Mouse (Mus musculus) heart, adult 18-20 months (tissue): ENCODE data around the gene Cacna1g. TPM values are rescaled to one million over a fixed set of nuclear protein-coding genes. Genes with fewer than 3 reads are reported as not detected.
A peak's percentile ranks its signal among the peaks of the same experiment; 100 is the strongest.
"Not testable (repeated sequence)": the region's sequence is repeated elsewhere in the genome, so short reads cannot be mapped to it uniquely, and the experiment has no call there.

Experiments used
- DNase-seq, 2 experiments: peaks; one replicate each; pipeline ENCODE4 v3.0.0; 2021 to 2022; ENCODE audit warnings: mixed read lengths in 1 of 2
- total RNA-seq, 2 experiments: library from RNA; stranded (reverse); gene quantifications; 2 replicates each; pipeline ENCODE4 v1.2.3; 2021

Cacna1g gene
- total RNA-seq, 2 experiments from 2014 or later = 8.7 to 10.1 TPM

DNA sequence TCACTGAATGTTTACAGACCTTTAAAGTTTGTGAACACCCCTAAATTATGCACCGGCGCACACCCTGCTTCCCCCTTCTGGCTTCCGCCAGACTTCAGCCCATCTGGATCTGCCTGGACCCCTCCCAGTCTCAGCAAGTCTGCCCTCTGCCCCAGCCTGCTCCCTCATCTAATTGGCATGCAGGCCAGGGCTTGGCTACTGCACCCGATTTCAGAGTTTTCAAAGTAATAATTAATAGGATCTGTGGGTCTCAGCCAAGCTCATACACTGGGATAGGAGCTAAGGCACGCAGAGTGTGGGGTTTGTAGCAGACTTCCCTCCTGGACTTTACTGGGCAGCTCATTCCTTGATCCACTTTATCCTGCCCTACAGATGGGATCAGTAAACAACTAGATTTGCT is 69.8 kb downstream of the Cacna1g start:
- DNase-seq = no peak

DNA sequence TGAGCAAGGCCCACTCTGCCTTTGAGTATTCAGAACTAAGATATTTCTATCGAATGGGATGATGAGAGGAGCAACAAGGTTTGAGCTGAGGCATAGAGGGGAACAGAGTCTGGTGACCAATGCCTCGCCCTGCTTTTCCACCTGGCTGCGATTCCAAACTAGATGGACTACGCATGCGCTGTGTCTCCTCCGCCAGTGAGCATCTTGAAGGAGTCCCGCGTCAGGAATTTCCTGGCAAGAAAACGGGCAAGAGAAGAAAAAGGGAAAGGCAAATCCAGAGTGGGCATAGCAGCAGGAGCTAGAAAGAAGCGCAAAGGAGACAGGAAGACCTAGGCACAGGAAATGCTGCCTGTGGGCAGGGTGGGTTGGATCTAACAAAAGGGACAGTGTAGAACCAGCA is 70.2 kb downstream of the Cacna1g start:
- no peak for DNase-seq

DNA sequence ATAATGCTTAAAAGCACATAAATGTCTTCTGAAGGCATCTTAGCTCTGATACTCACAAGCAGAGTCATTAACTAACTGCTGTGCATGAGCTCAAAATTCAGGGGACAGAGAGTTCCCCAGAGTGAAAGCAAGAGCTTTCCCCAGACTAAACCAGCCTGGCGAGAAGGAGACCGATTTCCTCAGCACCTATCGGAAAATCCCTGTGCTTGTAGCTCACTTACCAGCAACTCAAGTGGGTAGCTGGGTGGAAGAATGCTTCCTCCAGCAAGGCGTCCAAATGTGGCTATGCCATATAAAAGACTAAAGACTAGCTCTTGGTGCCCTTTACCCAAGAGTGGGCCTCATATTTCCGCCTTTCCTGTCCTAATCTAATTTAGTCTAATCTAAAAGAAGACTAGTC is 71.3 kb downstream of the Cacna1g start:
- no peak for DNase-seq

DNA sequence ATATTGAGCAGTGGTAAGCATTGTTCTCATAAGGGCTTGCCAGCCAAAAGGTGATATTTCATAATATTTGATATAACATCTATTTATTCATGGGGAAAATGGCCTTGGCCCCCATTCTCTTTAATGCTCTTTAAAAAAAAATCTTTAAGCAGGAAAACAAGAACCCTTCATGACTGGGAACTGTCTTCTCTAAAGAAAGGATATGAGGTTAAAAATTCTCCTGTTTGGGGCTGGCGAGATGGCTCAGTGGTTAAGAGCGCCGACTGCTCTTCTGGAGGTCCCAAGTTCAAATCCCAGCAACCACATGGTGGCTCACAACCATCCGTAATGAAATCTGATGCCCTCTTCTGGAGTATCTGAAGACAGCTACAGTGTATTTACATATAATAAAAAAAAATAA is 72.0 kb downstream of the Cacna1g start:
- DNase-seq = not testable (repeated sequence)

DNA sequence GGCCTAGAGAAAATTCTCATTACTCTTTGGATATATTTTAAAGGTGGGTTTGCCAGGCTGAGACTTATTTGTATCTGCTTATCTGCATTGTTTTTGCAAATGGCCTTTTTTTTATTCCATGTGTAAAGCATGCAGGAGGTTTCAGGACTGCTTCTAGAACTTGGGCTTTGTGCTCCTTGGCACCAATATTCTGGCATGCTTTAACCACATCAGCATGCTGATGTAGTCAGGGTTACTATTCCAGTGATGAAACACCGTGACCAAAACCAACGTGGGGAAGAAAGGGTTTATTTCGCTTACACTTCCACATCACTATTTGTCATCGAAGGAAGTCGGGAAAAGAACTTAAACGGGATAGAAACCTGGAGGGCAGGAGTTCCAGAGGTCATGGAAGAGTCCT is 73.0 kb downstream of the Cacna1g start:
- DNase-seq = no peak

DNA sequence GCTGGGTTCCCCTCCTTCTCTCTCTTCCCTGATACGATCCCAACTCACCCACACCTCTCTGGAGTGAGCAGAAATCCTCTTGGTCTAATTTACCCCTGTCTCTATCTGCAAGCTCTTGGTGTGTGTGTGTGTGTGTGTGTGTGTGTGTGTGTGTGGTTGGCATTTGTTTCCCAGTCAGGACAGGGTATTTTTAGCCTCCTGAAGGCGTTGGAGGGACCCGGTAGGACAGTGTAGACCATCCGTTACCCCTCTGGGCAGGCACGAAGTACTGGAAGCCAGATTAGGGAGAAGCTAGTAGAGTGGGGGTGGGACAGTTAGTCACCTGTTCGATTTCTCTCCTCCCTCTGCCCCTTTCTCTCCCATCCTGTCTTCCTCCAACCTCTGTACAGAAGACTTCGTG is 79.9 kb downstream of the Cacna1g start:
- no peak for DNase-seq

DNA sequence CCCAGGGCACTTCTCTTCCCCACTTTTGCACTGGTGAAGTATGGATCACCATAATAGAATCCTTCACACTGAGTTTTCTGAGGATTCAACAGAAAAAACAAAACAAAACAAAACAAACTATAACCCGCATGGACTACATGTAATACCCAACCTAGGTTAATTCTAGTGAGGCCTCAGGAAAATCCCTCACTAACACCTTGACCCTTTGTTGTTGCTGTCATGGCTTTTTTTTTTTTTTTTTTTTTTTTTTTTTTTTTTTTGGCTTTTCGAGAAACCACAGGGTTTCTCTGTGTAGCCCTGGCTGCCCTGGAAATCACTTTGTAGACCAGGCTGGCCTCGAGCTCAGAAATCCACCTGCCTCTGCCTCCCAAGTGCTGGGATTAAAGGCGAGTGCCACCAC is 80.5 kb downstream of the Cacna1g start:
- DNase-seq = not testable (repeated sequence)

DNA sequence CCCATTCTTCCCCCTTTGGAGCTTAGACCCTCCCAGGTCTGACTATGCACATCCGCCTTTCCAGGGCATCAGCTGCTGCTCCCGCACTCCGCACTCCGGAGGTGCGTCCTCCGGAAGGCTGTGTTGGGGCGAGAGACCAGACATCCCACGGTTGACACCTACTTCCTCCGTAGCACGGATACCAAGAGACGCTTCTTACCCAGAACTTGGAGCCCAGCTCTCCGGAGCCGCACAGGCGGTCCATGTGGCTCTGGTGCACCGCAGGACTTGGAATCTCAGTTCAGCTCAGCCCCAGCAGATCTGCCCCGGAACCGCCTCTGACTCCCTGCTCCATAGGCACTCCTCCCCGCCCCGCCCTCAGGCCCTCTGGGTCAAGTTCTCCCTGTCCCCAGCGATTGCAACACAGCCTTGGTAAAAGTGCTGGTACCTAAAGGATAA is 81.3 kb downstream of the Cacna1g start, which contains the start of gene Abcc3:
Gene Abcc3 (minus strand): TSS at position 326 of the 438 bp plus-strand sequence.
- DNase-seq = peak; percentile 67 to 76

DNA sequence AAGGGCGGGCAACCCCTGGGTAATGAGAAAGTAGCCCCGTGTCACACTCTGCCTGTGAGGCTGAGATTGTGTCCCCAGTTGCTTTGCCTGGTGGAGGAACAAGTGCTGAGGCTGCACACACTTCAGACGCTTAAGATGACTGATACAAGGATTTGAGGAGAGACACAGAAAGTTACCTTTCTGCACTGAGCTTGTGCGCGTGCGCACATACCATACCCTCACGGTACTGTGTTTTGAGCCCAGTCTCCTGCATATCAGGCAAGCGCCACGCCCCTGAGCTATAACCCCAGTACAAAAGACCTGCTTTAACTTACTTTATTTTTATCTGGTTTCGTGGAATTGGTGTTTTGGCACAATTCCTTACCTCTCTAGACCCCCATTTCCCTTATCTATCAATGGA is 82.3 kb downstream of the Cacna1g start:
- no peak for DNase-seq

DNA sequence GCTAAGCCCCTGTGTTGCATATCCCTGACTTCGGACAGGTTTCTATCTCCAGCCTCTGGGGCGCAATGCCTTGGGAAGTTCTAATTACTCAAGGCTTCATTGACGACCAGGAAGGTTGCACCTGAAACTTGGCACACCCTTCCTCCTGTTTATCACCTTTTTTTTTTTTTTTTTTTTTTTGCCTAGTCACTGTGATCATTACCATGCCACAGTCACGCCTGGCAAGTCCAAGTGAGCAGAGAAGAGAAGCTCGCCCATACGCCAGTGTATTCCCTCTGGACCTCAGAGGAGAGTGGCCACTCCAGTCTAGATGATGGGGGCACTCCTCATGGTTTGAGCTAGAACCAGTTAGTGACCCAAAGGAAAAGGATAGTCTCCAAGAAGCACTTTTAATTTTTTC is 83.2 kb downstream of the Cacna1g start:
- DNase-seq = no peak

DNA sequence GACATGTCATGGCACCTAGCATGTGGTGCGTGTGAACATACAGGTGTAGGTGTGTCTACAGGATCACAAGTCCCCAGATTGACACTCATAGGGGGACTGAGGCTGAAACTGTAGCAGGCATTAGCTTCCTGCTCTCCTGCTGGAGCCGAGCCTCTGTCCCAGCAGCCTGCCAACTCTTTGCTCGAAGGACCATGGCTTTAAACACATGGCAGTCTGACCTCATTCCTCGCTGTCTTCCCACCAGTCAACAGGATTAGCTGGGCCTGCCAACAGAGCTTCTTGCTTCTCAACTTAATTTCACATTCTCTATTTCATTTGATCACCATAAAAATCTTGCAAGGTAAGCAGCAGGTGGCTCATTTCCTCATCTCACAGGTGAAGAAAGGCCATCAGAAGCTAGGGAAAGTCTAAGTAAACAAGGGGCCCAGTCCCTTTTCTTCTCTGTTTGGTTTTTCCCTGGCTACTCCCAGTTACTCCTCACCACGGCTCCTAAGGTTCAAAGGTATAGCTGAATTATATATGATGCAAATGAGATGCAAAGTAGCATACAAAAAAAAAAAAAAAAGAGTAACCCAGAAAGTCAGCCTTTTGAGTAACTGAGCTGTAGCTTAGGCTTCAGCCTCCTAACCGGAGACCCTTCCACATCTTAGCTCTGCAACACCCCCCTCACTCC is 84.1 kb downstream of the Cacna1g start:
- no peak for DNase-seq

DNA sequence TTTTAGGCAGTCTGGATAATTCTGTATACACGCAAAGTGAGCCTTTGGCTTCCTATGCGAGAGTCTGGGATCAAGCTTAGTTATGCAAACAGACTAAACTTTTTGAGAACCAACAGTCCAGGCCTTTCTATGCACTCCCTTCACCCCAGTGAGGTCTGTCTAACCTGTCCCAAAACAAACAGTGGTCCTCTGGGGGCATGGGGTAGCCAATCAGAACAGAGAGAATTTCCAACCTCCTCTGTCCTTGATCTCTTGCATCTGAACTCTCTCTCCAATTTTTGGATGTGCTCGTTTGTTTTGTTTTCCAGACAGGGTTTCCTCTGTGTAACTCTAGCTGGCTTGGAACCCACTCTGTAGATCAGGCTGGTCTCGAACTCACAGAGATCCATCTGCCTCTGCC is 85.0 kb downstream of the Cacna1g start:
- DNase-seq = no peak

DNA sequence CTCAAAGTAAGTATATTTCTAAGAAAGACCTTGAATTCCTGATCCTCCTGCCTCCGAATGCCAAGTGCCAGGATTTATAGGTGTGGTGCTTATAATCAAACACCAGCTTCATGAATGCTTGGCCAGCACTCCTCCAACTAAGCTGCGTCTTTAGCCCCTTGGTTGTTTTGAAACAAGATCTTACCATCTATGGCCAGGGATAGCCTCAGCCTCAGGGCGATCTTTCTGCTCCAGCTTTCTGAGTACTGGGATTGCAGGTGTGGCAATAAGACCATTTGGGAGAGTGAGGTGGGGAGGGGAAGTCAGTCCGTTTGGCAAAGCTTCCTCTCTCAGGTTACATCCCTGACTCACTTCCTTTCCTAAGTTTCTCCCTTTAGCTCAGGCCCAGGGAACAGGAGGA is 86.2 kb downstream of the Cacna1g start:
- DNase-seq = no peak

DNA sequence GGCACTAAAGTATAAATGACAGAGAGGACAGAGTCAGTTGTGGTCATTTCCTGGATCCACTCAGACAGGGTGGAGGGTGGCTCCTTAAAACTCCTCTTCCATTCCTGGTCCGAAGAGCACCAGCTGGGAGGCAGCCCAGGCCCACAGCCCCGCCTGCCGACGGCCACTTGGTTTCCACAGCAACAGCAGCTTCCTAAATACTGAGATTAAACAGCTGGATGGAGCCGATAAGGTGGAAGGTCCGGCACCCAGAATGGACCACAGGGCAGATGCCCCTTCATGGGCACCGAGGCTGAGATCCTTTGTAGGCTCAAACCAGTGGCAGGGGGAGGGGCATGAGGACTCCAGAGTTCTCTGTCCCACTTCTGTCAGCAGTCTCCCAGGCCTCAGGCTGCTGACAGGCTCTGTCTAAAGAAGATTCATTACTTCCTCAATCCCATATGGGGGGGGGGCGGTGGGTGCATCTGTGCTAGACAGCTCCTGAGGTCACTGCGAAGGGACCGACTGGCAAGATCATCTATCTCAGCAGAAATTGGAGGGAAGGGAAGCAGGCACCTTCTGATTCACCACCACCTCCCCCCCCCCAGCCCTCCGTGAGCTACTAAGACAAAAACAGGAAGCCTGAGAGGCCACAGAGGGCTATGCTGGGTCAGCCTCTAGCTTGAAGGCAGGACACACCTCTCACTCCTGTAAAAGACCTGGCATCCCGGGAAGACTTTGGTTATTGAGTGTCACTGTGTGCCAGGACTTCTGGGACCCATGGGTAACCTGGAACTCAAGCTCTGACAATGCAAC is 87.8 kb downstream of the Cacna1g start:
- DNase-seq = peak; percentile 59 to 65

DNA sequence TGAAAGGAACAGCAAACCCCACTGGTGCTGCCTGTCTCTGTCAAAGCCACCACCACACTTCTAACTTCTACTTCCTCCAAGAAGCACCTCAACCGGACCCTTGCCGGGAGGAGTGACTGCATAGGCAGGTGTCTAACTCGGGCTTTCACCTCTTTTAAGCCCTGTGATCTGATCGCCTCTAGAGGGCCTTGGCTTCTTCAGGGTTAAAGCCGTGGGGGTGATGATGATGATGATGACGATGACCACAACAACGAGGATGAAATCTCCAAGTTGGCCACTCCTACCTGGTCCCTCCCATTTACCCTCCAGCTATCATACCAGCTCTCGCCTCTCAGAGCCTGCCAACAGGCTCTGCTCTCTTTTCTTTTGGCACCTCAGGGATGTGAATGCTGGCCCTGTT is 94.3 kb downstream of the Cacna1g start:
- no peak for DNase-seq

DNA sequence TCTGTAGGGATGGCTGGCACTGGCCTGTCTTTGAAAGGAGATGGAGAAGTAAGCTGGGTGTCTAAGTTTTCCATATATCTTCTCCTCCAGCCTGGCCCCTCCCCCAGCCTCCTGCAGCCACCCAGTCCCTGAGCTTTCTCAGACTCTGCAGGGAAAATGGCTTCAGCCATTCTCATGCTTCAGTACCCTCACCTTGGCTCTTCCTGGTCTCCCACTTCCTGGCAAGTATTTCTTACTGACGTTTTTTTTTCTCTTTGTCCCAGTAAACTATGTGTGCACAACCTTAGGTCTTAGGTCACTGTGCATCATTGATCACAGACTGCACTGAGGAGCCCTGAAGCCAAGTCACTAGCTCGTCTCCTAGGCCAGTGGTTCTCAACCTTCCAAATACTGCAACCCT is 94.9 kb downstream of the Cacna1g start:
- DNase-seq = no peak

DNA sequence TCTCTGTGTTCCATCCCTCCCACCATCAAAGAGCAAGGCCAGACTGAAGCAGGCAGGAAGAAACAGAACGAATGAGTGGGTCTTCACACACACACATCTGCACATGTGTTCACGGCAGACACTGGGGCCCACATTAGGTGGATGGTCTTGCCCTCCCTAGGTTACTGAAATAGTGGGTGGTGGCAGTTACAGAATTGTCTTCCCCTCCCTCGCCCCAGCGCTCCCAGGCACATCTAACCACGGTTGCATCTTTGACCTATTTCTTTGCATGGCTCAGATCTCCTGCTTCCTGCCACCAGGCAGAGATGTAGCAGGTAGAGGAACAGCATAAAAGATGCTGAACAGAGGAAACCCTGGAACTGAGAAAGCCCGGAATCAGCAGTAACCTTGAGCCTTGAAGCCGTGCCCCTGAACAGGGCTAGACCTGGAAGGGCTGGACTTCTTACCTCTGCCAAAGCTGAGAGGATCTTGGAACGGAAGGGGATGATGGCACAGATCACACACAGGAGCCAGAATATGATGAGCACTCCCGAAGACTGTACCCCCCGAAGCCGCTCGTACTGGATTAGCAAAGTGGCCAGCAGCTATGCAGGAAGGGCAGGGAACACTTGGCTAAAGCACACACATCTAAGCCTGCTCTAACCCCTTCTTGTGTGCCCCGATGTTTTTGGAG is 99.6 kb downstream of the Cacna1g start:
- DNase-seq = no peak

DNA sequence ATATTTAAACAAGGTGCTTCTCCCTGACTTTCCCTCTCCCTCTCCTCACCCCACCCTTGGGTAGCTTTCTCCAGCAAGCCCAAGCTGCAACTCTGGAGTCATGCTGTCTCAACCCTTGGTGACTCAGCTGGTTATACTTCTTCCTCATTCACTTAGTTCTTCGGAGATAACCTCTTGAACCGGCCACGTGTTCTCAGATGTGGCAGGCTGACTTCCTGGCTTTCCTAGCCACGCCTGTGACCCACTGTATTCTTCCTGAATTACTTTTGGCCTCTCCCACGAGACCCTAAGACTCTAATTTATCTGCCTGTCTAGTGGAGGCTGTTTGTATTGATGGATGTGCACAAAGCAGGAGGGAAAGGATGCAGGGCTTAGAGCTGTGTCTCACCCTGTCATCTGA is 103.2 kb downstream of the Cacna1g start:
- DNase-seq = no peak

DNA sequence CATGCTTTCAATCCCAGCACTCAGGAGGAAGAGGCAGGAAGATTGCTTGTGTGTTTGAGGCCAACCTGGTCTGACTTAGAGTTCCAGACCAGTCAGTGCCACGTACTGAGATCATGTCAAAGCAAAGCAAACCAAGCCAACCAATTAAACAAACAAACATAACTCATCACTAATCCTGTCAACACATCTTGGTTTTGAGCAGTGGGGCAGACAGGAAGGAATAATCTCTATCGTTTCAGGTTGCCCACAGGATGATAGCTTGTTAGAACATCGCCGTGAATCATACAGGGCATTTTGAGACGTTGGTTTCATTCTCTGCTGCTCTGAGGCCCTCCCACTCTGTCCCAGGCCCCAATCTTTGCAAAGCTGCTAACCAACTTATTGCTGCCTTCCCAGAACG is 104.0 kb downstream of the Cacna1g start:
- no peak for DNase-seq

DNA sequence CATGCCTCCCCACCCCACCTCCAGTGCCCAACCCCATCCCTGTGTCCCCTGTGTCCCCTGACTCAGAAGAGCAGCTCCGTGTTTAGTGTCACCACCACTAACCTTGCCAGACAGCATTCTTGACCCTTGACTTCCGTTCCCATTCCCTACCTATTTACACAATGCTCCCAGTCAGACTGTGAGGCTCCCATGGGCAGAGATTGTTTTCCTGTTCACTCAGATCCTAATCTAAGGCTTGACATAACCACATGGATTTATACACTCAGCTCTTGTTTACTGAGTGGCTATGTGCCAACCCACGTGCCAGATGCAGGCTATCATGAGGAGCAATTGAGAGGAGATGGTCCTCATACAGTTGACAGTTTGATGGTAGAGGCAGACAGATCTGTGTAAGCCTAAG is 108.7 kb downstream of the Cacna1g start:
- no peak for DNase-seq

DNA sequence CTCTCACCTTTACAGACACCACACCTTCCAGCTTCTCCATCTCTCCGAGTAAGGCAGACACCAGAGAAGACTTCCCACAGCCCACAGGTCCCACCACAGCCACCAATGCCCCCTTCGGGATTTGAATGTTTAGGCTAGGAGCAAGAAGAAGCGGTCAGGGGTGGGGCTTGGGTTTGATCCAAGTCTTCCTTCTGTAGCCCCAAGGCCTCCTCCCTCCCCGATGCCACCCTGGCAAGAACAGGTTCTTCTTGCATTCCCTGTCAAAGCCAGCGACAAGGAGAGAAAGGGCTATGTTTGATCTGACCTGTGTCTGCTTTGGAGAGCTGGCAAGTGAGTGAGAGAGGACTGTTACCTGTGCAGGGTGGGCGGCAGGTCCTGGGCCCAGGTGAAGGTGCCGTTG is 110.3 kb downstream of the Cacna1g start:
- no peak for DNase-seq

DNA sequence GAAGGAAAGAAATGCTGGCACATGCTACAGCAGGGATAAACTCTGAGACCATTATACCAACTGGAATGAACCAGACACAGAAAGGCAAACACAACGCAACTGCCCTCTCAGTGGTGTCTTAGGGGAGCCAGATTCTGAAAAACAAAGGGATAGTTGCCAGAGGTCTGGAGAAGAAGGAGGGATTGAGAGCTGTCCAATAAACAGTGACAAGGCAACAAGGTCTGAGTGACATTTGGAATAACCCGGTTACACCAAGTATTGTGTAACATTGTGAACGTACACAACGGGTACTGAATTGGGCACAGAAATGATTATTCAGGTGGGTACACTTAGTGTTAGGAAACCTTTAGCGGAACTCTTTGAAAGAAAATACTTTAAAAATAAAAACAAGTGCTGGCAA is 111.9 kb downstream of the Cacna1g start:
- DNase-seq = no peak

DNA sequence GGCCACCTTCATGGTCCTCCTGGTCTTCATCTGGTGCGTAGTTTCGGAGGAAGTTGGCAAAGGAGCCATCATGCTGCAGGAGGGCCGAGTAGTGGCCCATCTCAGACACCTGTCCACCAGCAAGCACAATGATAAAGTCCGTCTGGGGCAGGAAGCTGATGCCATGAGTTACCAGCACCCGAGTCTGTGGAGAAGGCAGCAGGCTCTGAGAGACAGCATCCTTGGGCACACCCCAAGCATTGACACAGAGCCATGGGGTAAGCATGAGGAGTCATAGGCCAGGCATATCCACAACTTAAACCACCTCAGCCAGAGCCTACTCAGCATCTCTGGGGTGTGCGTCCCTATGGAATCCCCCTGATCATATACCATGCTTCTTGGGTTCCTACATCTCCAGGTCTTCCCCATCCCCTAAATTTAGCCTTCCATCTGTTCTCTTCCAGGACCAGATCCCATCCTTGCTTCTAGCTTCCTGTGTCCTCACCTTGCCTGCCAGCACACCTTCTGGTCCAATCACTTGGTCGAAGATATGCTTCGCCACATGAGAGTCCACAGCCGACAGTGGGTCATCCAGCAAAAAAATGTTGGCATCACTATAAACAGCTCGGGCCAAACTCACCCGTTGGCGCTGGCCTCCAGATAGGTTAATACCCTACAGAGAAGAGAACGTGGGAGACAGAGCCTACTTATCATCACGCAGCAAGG is 112.7 kb downstream of the Cacna1g start:
- DNase-seq = no peak
